Mouse (Mus musculus) stomach, adult 2 months (tissue): ENCODE data around the gene Emd. TPM values are rescaled to one million over a fixed set of nuclear protein-coding genes. Genes with fewer than 3 reads are reported as not detected.

Experiments
- polyA plus RNA-seq: library from polyadenylated mRNA; depleted of rRNA; stranded (reverse); fragments of >200 nt; gene quantifications from 2 replicates; pipeline ENCODE4 v1.2.3, GENCODE M21; 2012; rRNA removed

Gene Emd
- polyA plus RNA-seq: 38.6 and 54.4 TPM in 2 replicates

DNA sequence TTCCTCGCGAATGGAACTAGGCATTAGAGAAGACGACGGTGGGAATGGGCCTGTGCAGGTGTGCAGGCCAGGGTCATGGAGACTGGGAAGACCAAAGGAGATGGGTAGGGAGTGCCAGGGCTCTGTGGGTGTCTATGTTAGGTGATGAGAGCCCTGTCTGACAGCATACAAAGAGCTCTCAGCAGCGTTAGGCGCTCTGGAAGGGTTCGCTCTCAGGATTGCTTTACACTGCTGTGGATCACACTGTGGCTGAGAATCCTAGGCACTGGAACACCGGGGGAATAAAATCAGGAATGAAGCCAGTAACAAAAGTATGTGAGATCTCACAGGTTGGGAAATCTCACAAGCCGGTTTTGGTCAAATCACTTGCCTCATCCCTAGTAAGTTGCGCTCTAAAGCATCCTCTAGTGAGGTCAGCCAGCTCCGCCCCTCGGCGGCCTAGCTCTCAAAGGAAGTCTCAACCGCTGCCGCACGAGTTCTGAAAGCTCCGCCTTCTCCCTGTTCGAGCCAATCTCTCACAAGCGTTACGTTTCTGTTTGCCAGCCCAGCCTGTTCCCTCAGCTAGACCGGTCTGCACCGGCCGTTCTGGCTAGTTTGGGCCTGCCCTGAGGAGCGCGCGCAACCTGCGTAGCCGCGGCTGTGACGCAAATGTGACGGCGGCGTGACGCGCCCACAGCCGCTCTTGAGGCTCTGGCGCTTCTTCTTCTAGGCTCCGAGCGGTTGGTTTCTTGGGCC, at the start of gene Emd:
Gene Emd (plus strand): TSS at position 535 of the 735 bp plus-strand sequence.

DNA sequence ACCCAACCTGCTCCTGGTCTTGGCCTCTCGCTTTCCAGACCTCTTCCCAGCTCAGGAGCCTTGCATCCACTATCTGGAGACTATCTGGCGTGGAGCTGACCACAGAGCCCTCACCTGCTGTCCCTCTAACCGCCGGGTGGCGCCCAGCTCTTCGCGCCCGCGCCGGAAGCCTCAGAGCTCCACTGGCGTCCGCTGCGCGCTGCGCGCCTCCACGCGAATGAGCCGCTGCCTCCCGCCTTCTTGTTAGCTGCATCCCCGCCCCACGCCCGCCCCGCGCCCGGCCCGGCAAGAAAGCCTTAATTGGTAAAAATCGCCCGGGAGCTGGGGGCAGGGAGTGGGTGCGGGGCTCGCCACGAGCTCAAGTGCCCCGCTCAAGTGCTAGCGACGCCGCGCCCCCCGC, 4.9 kb upstream of the Emd start, which contains the start of gene Flna:
Gene Flna (minus strand): TSS at position 206 of the 400 bp plus-strand sequence.

DNA sequence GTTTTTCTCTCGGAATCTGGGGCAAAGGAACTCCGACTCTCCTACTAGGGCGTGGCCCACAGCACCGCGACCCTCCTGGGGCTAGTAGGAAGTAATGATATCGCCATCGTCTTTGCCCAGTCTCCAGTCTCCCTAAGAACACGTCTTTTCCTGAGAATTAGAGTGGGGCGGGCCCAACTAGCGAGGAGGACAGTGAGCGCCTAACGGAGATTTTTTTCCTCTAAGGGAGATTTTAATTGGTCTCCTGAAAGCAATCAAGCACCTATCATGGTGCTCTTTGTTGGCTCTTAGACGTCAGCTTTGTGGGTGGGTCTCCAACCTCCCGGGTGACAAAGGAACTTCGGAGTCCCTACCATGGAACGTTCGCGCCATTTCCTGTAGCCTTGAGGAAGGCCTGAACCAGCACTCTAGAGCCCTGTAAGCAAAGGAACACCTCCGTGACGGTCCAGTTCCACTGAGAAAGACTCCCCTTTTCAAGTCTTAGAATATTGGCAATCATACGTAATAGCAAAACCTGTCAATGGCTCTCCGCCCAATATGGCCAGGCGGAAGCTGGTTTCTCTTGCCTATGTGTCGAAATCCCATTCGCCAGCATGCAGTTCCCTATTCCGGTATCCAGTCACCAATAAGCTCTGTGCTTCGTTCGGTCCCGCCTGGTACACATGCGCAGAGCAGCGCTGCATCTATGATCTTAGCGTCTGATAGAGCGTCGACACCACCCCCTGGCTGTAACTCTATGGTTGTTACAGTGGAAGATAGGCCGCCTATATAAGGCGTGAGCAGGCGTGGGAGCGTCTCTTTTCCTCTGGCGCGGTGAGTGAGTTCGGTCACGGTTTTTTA, 15.8 kb downstream of the Emd start, which contains the start of gene Rpl10:
Gene Rpl10 (plus strand): TSS at position 751 of the 840 bp plus-strand sequence.

DNA sequence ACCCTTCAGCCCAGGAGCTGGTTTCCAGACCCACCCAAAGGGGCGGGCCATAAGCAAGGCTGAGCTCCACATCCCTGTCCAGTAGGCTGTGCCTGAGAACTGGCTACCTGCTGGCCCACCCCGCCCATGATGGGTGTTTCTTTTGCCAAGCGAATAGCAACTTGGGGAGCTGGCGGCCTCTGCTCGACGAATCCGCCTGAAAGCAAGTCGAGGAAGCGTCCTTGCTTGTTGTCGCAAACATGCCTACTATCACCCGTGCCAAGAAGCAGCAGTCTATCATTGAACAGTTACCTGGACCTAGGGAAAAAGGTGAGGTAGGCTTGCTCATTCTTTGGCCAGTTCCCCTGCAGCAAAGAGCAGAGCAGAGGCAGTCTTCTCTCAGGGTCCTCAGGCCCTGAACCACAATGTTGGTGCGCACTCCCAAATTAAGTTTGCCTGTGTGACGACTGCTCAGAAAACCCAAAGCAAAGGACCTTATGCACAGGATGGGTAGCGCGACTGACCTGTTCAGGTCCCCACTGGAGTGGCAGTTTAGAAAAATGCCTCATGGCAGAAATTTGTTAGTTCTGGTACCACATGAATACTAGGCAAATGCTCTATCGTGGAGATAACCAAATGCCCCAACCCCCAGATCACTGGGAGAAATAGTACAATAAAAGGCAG, 27.4 kb downstream of the Emd start, which contains the start of the genes Taz and Dnase1l1:
Gene Taz (plus strand): TSS at position 181 of the 663 bp plus-strand sequence.
Gene Dnase1l1 (minus strand): TSS at position 606 of the 663 bp plus-strand sequence.

DNA sequence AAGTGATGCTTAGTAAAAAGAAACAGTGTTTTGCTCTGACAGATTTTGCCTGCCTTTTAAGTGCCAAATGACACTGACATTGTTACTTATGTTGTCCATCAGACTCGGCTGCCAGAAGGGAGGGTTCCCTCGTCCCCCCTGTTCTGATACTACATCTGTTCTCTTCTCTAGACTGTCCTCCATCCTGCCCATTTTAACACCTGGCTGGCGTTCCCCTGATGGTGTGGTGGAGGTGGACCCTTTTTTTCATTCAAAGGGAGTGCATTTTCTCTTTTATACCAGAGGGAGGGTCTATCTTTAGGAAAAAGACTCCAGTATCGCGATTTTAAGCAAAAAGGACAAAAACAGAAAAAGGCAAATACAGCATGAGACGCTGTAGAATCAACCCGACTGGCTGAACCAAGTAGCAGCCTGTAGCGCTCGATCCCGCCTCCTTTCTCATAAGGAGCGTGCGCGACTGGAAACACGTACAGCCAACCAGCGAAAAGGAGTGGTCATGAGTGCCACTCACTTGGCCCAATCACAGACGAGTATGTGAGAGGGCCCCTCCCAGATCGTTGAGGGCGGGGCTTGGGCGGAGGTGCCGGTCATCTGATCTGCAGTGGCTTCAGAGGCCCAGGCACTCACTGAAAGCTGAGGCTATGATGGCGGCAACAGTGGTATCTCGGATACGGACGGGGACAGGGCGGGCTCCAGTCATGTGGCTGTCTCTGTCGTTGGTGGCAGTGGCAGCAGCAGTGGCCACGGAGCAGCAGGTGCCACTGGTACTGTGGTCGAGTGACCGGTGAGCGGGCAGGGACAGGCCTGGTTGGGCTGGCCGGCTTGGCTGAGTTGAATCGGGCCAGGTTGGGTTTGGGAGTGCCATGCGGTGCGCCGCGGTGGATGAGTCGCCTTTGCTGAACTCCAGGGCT, 42.3 kb downstream of the Emd start, which contains the start of gene Atp6ap1:
Gene Atp6ap1 (plus strand): TSS at position 560 of the 911 bp plus-strand sequence.

DNA sequence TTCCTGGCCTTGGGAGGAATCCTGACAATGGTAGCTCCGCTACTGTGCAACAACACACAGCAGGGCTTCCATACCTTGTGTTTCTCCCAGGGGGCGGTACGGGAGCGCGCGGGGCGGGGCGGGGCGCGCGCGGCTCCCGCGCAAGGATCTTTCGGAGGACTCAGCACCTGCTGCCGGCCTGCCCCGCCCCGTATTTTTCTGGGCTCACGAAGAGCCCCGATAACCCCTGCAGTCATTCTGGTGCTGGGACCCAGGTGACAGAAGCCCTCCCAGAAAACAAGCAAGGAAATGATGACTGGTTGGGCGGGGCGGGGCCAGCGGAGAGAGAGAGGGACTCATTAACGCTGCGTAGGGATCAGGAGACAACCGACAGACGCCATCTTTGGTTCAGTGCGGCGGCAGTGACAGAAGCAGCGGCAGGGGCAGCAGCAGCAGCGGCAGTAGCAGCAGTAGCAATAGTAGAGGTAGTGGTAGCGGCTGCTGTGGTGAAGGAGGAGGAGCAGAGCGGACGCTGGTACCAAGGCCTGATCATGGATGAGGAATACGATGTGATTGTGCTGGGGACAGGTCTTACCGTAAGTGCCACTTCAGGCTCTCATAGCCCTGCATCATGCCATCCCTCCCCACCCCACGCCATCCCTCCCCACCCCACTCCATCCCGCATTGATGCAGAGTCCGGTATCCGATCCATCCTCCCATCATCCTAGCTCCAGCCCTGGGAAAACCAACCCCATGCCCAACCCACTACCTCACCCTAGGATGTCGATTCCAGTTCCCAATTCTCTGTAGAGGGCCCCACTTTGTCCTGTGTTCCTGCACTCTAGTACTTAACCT, 50.6 kb downstream of the Emd start, which contains the start of gene Gdi1:
Gene Gdi1 (plus strand): TSS at position 132 of the 834 bp plus-strand sequence.

Other genes with a start within 250 kb of the Emd start
- 84.8 and 95.6 TPM in 2 replicates for gene Irak1, start 230.8 kb upstream of the Emd start, polyA plus RNA-seq
- not detected in 2 replicates for gene Opn1mw, start 127.2 kb upstream of the Emd start, polyA plus RNA-seq
- gene Mecp2, start 119.3 kb upstream of the Emd start, polyA plus RNA-seq: 1.00 and 1.5 TPM in 2 replicates
- not detected in 2 replicates for gene Tex28, start 86.8 kb upstream of the Emd start, polyA plus RNA-seq
- 0.03 TPM in 1 of 2 replicates, not detected in the other for gene Tktl1, start 77.4 kb upstream of the Emd start, polyA plus RNA-seq
- 724 and 737 TPM in 2 replicates for gene Flna, start 4.9 kb upstream of the Emd start, polyA plus RNA-seq
- gene Rpl10, start 16.1 kb downstream of the Emd start, polyA plus RNA-seq: 552 and 637 TPM in 2 replicates
- gene Taz, start 27.2 kb downstream of the Emd start, polyA plus RNA-seq: 36.1 and 42.6 TPM in 2 replicates
- 10.1 and 10.4 TPM in 2 replicates for gene Dnase1l1, start 27.6 kb downstream of the Emd start, polyA plus RNA-seq
- gene Atp6ap1, start 42.4 kb downstream of the Emd start, polyA plus RNA-seq: 122 and 133 TPM in 2 replicates
- gene Gdi1, start 50.3 kb downstream of the Emd start, polyA plus RNA-seq: 44.9 and 65.9 TPM in 2 replicates
- 5.9 and 12.8 TPM in 2 replicates for gene Fam50a, start 58.3 kb downstream of the Emd start, polyA plus RNA-seq
- 8.6 and 14.7 TPM in 2 replicates for gene Plxna3, start 74.4 kb downstream of the Emd start, polyA plus RNA-seq
- gene Lage3, start 98.9 kb downstream of the Emd start, polyA plus RNA-seq: 15.4 and 21.1 TPM in 2 replicates
- gene Ubl4a, start 118.5 kb downstream of the Emd start, polyA plus RNA-seq: 19.6 and 20.0 TPM in 2 replicates
- gene Slc10a3, start 118.7 kb downstream of the Emd start, polyA plus RNA-seq: 8.9 and 12.9 TPM in 2 replicates
- gene Fam3a, start 138.6 kb downstream of the Emd start, polyA plus RNA-seq: 17.4 and 18.0 TPM in 2 replicates
- 3.4 and 5.9 TPM in 2 replicates for gene Ikbkg, start 138.6 kb downstream of the Emd start, polyA plus RNA-seq
- gene G6pdx, start 174.5 kb downstream of the Emd start, polyA plus RNA-seq: 20.4 and 29.5 TPM in 2 replicates
- not detected in 2 replicates for gene Gm6880, start 226.7 kb downstream of the Emd start, polyA plus RNA-seq